Mouse (Mus musculus) naive thymus-derived CD4-positive, alpha-beta T cell, adult 2 months (primary cell): Measurements from ENCODE around the gene Scn4b.
A peak's percentile ranks its signal among the peaks of the same experiment; 100 is the strongest.

Source experiments
- DNase-seq: peaks from one replicate; pipeline ENCODE4 v3.0.0-alpha.2; 2011; ENCODE audit warnings: low read depth

Scn4b gene

GRCm38 (mm10) chr9:45138191-45139032 lies at the start of gene Scn4b:
Gene Scn4b, plus strand, starts transcription at chr9:45138395.
- DNase-seq = peak; percentile 62

- no peak for DNase-seq
These were observed 47.4 kb upstream of the Scn4b start for GRCm38 (mm10) chr9:45090811-45091210.

DNA sequence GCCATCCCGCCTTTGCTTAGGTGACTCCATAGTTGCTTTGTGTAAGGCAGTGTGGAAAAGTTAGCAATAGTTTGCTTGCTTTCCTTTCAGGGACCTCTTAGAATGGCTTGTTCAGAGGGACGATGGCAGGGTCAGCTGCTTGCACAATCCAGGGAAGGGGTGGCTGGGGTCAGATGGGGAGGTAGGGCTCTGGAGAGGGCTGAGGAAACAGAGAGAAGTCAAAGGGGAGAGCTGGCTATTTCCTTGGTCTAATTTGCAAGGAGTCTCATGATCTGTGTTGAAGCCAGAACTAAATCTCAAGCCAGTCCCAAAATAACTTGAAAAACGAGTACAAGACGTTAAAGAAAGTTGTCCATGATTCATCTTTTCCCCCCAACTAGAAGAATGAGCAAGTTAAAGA lies 45.6 kb upstream of the Scn4b start:
- DNase-seq = no peak

- DNase-seq = no peak
These were observed 42.9 kb upstream of the Scn4b start for GRCm38 (mm10) chr9:45095149-45095937.

GRCm38 (mm10) chr9:45097877-45098276 lies 40.3 kb upstream of the Scn4b start:
- DNase-seq = no peak

DNA sequence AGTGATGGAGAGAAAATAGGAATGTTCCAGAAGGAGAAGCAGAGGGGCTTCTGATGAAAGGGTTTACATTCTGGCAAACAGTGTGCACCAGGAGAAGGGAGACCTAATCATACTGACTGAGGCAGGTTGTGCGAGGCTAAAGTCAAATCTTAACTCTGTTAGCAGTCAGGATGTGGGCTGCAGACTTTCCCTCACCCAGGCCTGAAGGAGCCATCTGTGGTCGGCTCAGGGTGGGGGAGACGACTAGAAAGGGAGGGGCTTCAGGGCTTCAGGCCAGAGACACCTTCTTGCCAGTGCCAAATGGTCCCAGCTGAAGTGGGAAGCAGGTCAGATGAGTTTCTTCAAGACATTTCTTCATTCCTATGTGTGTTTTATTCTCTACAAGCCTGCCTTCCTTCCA lies 39.8 kb upstream of the Scn4b start:
- no peak for DNase-seq

- no peak for DNase-seq
These were observed 35.7 kb upstream of the Scn4b start for GRCm38 (mm10) chr9:45102528-45102927.

- DNase-seq = no peak
These were observed 34.8 kb upstream of the Scn4b start for GRCm38 (mm10) chr9:45103211-45103979.

- no peak for DNase-seq
These were observed 32.4 kb upstream of the Scn4b start for GRCm38 (mm10) chr9:45105596-45106374.

DNA sequence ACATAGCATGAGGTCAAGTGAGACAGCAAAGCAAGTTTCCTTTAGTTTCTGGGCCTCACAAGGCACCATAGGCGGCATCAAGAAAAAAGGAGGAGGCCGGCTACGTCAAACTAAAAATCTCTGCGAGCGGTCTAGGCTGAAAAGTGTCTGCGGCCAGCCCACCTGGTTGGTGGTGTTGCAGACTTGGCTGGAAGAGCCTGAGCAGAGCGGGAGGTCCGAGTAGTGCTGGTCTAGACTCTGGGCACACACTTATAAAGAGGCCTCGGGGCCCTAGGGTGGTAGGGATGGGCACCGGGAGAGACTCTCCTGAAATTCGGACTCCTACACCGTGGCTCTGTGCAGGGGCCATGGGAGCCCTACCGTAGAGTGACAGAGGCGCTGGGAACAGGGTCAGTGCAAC lies 22.5 kb upstream of the Scn4b start:
- DNase-seq = no peak

GRCm38 (mm10) chr9:45116819-45117218 lies 21.4 kb upstream of the Scn4b start:
- DNase-seq = peak; percentile 82

DNA sequence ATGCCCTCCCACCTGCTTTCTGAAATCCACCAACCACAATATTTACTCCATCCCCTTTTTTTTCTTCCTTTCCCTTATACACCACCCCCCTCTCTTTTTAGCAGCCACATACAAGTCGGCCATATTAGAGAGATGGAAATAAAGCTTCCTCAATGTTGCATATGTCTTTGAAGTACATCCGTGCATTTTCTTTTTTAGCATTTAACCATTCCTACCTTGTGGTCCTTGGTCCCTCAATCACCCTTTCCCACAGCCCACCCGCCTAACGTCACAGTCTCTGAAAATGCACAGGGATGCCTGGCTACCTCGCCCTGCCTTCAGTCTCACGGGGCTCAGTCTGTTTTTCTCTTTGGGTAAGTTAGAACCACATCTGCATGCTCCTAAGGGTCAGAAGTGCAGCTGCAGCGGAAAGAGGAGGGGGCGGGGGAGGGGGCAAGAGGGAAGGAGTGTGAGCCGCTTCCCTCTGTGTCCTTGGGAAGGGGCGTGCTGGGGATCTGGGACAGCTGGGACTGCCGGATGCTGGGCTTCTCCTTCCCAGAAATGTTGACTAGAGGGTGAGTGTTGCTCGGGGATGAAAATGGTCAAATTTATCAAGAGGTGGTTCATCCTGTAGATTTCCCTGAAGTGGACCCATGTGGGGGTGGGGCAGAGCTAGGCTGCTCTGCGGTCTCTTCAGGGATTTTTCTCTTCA lies 20.3 kb upstream of the Scn4b start, which contains the start of gene Scn2b:
Gene Scn2b (plus strand): TSS at position 42 of the 691 bp plus-strand sequence.
- no peak for DNase-seq

- no peak for DNase-seq
These were observed 19.6 kb upstream of the Scn4b start for GRCm38 (mm10) chr9:45118552-45118951.

DNA sequence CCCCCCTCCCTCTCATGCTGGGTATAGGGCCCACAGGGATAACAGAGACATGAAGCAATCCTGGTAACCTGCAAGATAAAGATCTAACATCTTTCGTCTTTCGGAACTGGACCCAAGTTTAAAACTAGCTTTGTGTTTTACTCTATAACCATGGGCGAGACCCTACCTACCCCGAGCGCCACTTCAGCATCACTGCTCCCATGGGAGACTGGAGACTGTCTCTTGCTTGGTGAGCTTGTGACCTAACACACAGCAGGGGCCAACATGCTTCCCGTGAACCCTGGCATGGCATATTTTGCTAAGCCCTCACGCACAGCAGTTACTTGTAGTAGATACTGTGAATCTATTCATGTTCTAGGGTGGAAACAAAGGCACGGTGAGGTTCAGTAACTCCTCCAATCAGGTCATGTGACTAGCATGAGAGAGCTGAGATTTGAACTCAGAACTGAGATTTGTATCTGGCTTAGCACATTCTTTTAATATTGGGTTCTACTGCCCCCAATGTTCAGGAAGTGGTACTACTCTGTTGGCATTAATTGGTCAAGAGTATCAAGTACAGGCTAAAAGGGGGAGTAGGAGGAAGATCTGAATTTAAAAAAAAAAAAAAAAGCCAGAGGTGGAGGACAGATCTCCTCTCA lies 18.8 kb upstream of the Scn4b start:
- no peak for DNase-seq

DNA sequence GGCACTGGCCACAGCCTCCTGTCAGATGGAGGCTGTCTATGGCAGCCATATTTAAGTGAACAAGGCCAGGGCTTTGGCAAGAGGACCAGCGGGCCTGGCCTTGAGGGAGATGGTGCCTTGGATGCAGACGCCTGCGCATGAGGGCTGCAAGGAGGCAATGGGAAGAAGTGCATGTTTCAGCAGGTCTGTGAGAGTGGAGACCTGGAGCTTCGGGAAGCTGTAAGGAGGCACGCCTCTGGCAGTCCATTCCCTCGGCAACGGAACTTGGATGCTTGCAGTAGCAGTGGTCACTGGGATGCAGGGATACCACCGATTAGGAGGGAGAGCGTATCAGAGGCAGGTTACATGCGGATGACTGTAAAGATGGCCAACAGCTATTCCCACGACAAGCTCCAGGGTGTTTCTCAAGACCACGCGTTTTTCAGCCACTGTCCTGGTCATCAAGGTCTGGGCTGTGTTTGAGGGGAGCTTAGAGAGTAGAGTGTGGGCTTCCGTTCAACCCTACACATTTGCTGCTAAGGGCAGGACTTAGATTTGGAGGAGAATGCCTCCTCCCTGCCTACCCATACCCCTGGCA lies 18.2 kb upstream of the Scn4b start:
- no peak for DNase-seq

- DNase-seq = no peak
These were observed 17.6 kb upstream of the Scn4b start for GRCm38 (mm10) chr9:45120567-45120966.

DNA sequence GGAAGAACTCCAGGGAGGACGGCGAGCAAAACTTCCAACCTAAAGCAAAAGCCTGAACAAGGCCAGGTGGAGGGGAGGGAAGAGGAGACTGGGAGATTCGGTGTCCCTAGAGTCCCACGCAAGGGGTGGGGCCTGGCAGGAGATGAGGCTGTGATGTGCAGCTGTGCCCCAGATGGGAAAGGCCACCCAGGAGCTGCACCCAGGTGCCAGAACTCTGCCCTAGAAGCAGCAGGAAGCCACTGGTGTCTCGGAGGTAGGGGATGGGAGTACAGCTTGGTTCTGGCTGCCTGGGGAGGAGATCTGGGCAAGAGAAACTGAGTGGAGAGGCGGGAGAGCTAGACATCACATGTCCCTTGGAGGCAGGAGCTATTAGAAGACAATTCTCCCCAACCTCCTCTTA lies 17.2 kb upstream of the Scn4b start:
- no peak for DNase-seq

DNA sequence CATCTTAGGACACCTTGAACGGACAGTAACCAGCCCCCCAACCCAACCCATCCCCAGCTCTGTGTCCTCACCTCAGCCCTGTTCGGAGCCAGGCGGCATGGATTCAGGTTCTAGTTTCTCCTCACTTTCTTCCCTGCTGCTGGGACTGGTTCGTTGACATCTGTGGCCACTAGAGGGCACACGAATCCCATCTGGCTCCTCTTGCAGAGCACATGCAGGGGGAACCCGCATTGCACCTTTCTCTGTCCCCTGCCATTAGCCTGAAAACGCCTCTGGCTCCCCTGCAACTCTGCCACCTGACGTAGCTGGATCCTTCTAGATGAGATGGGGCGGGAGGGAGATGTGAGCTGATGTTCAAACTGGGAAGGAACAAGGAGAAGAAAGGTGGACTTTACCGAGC lies 16.4 kb upstream of the Scn4b start:
- DNase-seq = peak; percentile 92

GRCm38 (mm10) chr9:45122209-45122761 lies 15.9 kb upstream of the Scn4b start:
- peak; percentile 89 for DNase-seq

- DNase-seq = no peak
These were observed 13.0 kb upstream of the Scn4b start for GRCm38 (mm10) chr9:45125211-45125610.
